Mouse (Mus musculus) left cerebral cortex, adult 2 months (tissue): Measurements from ENCODE around the gene Eme2. TPM values are rescaled to one million over a fixed set of nuclear protein-coding genes. Genes with fewer than 3 reads are reported as not detected.

Experiments used
- DNase-seq, 2 experiments: peaks; one replicate each; pipeline ENCODE4 v3.0.0; 2021 to 2022; ENCODE audit warnings: low spot score in 2 of 2, mixed read lengths in 1 of 2; ENCODE audit errors: extremely low spot score in 1 of 2
- H3K27ac ChIP-seq: fragments of 200-600 bp; 2 replicates; pipeline ENCODE4 v1.8.1; 2022
- H3K4me3 ChIP-seq: fragments of 200-600 bp; 2 replicates; pipeline ENCODE4 v1.8.1; 2022
- CTCF ChIP-seq: fragments of 200-600 bp; IDR thresholded peaks from 2 replicates; pipeline ENCODE4 v1.8.1; 2022; ENCODE audit warnings: antibody characterized with exemption, mild to moderate bottlenecking, moderate library complexity
- intact Hi-C: fragments of 180-260 bp; cut with DNase I; formaldehyde crosslinking; loops from one replicate; pipeline ENCODE4 v1.15.1; 2025
- total RNA-seq, 2 experiments: library from RNA; stranded (reverse); gene quantifications; 2 replicates each; pipeline ENCODE4 v1.2.3; 2021

Gene Eme2
- total RNA-seq, 2 experiments from 2014 or later: 54.8 to 55.2 TPM

GRCm38 (mm10) chr17:24885356-24886133 lies 9.3 kb downstream of the Eme2 start:
- peak in 1 of 2 experiments; percentile 24 for DNase-seq
- TF ChIP-seq CTCF: no peak
- Histone ChIP-seq H3K27ac (peak overlapping the region; percentile 1; the same call in 1 of the 2 replicates), H3K4me3 (peak overlapping the region; percentile 65)
- intact Hi-C loops: no loop called here

DNA sequence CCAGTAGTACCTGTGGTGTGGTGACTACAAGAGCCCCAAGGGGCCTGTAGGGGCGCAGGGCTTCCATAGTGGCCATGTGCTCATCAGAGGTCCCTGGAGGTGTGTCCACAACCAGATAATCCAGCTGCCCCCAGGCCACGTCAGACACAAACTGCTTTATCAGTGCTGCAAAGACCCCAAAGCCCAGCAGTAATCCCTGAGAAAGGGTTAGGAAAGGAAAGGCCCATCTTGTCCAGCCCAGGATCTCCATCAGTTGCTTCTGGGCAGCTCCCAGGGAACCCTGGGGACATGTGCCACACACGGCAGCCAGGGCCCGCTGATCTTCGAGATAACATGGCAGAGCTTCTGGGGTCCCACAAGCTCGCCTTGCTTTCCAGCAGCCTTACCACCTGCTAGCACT lies 10.5 kb downstream of the Eme2 start:
- no peak overlapping the region for H3K4me3 ChIP-seq
- no peak for DNase-seq
- TF ChIP-seq CTCF: no peak
- intact Hi-C loops: loop anchor here (5.0 kb wide), 1 partner anchor 137 kb away; no protein-coding TSS in a partner anchor
- H3K27ac ChIP-seq: no peak overlapping the region

DNA sequence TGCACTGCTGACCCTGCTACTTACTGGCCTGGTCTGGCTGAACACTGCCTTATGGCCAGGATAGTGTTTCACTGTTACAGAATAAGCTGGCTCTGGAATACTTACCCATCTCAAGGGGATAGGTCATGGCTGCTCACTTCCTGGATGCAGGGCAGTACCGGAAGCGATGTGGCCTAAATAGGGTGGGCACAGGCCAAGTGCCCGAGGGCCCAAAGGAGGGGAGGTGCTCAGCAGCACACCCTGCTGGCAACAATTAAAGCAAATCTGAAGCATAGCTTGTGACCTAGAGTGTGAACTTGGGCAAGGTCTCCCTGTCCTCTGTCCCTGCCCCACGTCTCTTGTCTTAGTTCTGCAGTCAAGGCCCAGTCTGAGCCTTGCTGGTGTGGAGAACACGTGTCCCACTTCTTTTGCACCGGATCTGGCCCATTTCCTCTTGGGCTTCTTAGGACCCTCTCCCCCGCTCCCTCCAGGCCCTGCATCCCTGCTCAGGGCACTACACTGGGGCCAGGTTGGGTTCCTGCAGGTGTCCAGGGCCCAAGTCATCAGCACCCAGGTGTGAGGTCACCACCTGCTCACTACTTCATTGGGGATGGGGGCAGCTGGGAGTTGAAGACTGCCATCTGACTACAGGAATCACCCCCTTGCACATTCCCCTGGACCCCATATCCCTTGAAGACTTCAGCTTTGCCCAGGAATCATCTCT lies 13.0 kb downstream of the Eme2 start:
- TF ChIP-seq CTCF: peak; percentile 57
- DNase-seq: no peak
- Histone ChIP-seq H3K27ac (no peak overlapping the region), H3K4me3 (no peak overlapping the region)
- intact Hi-C loops: loop anchor here (5.0 kb wide), 1 partner anchor 135 kb away; no protein-coding TSS in a partner anchor

- no peak overlapping the region for H3K4me3 ChIP-seq
- no peak for TF ChIP-seq CTCF
- DNase-seq: no peak
- H3K27ac ChIP-seq: no peak overlapping the region
- intact Hi-C loops: no loop called here
Measured at GRCm38 (mm10) chr17:24878531-24878930, 16.4 kb downstream of the Eme2 start.

GRCm38 (mm10) chr17:24878117-24878397 lies 16.8 kb downstream of the Eme2 start:
- no peak for DNase-seq
- Histone ChIP-seq H3K4me3 (no peak overlapping the region), H3K27ac (no peak overlapping the region)
- no peak for TF ChIP-seq CTCF
- intact Hi-C loops: no loop called here

DNA sequence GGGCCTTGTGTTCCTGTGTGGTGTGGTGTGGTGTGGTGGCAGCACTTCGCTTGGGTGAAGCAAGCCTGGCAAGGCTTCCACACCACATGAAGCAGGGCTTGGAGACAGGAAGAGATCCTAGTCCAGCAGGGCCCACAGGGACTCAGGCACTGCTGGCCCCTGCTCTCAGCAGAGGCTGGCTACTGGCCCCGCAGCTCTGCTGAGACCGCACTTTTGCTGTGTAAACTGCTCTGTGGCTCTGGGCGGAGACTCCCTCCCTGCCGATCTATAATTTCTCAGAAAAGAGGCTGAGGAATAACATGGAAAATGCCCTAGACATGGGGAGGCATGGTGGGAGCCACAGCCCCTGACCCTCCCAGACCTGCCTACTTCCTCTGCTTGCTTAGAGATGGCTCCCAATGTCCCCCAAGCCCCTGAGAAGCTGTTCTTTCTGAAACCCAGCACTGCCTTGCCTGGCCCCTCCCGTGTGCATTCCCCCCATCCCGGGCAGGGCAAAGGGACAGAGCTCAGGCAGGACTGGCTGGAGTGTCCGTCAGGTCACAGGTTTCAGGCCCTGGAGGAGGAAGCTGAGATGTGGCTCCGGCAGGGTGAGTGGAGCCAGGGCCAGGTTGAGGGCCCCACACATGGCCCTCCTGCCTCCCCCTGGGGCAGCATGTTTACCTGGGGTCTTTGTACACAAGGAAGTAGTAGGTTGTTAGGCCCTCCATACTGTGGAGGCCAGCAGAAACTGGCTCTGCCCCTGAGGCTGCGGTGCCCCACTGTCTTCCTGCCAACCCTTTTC lies 17.4 kb downstream of the Eme2 start:
- no peak for DNase-seq
- Histone ChIP-seq H3K4me3 (no peak overlapping the region), H3K27ac (no peak overlapping the region)
- intact Hi-C loops: no loop called here
- no peak for TF ChIP-seq CTCF

DNA sequence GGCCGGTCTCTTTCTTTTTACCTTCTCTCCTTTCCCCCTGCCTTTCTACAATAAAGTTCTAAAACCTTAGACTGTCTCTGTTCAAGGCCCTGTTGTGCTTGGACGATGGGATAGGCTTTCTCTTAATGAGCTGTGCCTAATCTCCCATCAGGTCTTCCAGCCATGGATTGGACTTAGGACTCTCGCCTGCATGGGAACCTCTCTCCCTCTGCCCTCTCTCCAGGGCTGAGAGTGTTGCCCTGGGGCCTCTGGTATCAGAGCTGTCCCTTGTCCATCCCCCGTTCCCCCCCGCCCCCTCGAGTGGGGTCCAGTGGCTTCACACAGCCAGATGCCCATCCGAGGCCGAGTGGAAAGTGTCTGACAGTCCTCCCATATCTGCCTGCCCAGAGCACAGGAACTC lies 19.9 kb downstream of the Eme2 start:
- Histone ChIP-seq H3K27ac (no peak overlapping the region), H3K4me3 (no peak overlapping the region)
- TF ChIP-seq CTCF: no peak
- intact Hi-C loops: no loop called here
- DNase-seq: no peak

DNA sequence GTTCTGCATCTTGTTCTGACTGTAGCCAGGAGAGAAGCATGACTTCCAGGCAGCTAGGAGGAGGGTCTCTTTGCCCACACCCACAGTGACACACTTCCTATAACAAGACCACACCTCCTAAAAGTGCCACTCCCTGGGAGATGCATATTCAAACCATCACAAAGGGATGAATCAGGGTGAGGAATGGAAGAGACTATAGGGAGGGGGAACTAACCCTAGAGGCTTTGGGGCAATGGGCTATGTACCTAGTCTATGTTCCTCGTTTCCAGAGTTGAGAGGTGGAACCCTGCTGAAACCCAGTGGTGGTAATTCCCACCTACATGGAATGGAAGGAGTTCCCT lies 20.5 kb downstream of the Eme2 start:
- H3K27ac ChIP-seq: no peak overlapping the region
- intact Hi-C loops: no loop called here
- no peak overlapping the region for H3K4me3 ChIP-seq
- DNase-seq: no peak
- TF ChIP-seq CTCF: no peak

GRCm38 (mm10) chr17:24873695-24874404 lies 21.0 kb downstream of the Eme2 start:
- Histone ChIP-seq H3K27ac (no peak overlapping the region), H3K4me3 (no peak overlapping the region)
- intact Hi-C loops: no loop called here
- no peak for TF ChIP-seq CTCF
- DNase-seq: no peak

- no peak for DNase-seq
- H3K27ac ChIP-seq: no peak overlapping the region; the same call in none of the 2 replicates
- intact Hi-C loops: no loop called here
- no peak overlapping the region for H3K4me3 ChIP-seq
- TF ChIP-seq CTCF: no peak
Measured at GRCm38 (mm10) chr17:24867914-24868313, 27.0 kb downstream of the Eme2 start.

DNA sequence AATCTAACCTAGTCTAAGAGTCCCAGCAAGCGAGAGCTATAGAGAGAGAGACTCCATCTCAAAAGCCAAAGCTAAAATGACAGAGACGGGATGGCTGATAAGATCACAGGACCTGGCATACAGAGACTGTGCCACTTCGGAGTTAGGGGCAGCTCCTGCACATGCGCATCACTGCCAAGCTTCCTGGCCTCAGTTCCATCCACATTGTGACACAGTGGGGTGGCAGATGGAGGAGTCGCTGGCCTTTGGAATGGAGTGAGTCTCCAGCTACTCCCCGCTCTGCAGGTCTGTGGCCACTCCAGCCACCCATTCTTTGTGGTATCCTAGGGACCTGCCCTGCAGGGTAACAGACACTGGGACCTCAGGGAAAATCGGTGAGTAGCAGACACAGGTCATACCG lies 29.1 kb downstream of the Eme2 start, which contains the start of gene Igfals:
Gene Igfals, plus strand, starts transcription at position 222 of the 400 bp plus-strand sequence.
- H3K27ac ChIP-seq: no peak within 1 kb of the TSS
- DNase-seq: no peak
- intact Hi-C loops: no loop called here
- H3K4me3 ChIP-seq: no peak within 1 kb of the TSS
- no peak for TF ChIP-seq CTCF

GRCm38 (mm10) chr17:24861785-24862184 lies 33.1 kb downstream of the Eme2 start:
- Histone ChIP-seq H3K4me3 (no peak overlapping the region), H3K27ac (no peak overlapping the region)
- DNase-seq: no peak
- no peak for TF ChIP-seq CTCF
- intact Hi-C loops: no loop called here
